Mouse (Mus musculus): ENCODE data around the gene Stt3b. TPM values are rescaled to one million over a fixed set of nuclear protein-coding genes. Genes with fewer than 3 reads are reported as not detected.

Gene Stt3b
- polyA plus RNA-seq, 1 experiment from 2014 or later, result 104 TPM

- no peak for ATAC-seq (ENCODE audit: low read depth)
- Histone ChIP-seq H3K4me1 (replicated peaks) (peaks cover 11% of the 10 kb centered on the region), H3K36me3 (no peaks in the 10 kb centered on the region)
Observed at GRCm38 (mm10) chr9:115313830-115314229, 3.6 kb upstream of the Stt3b start.

GRCm38 (mm10) chr9:115311223-115311520 is 951 bp upstream of the Stt3b start:
- WGBS, result 10% methylated on average over 5 of the region's 5 CpGs
- no peak for ATAC-seq (ENCODE audit: low read depth)
- Histone ChIP-seq H3K36me3 (no peaks in the 10 kb centered on the region), H3K4me1 (replicated peaks) (peaks cover 34% of the 10 kb centered on the region), H3K27me3 (no peaks in the 10 kb centered on the region), H3K27ac (replicated peaks) (peak overlapping the region; percentile 96), H3K4me3 (peak overlapping the region; percentile 99), H3K4me2 (peak overlapping the region; percentile 55), H3K9ac (peak overlapping the region; percentile 68), H3K9me3 (no peaks in the 10 kb centered on the region)

More at GRCm38 (mm10) chr9:115313830-115314229, 3.6 kb upstream of the Stt3b start:
- Histone ChIP-seq H3K27ac (replicated peaks) (no peak overlapping the region), H3K4me2 (no peak overlapping the region), H3K9me3 (peaks cover 12% of the 10 kb centered on the region), H3K4me3 (no peak overlapping the region), H3K9ac (no peak overlapping the region), H3K27me3 (no peaks in the 10 kb centered on the region)
- 87% methylated on average over 5 of the region's 5 CpGs for WGBS

GRCm38 (mm10) chr9:115309977-115310345 is 260 bp downstream of the Stt3b start:
- Histone ChIP-seq H3K9me3 (no peaks in the 10 kb centered on the region), H3K4me3 (peak overlapping the region; percentile 99), H3K27ac (replicated peaks) (peak overlapping the region; percentile 96), H3K27me3 (no peaks in the 10 kb centered on the region), H3K4me1 (replicated peaks) (peaks cover 44% of the 10 kb centered on the region), H3K36me3 (no peaks in the 10 kb centered on the region), H3K4me2 (peak overlapping the region; percentile 80), H3K9ac (peak overlapping the region; percentile 99)
- under 1% methylated on average over 42 of the region's 42 CpGs for WGBS
- ATAC-seq (ENCODE audit: low read depth), result no peak; the same call in 1 of the 2 replicates

- under 1% methylated on average over 65 of the region's 65 CpGs for whole genome bisulfite sequencing
Observed at GRCm38 (mm10) chr9:115309381-115309971, 745 bp downstream of the Stt3b start.

GRCm38 (mm10) chr9:115308941-115309380 is 1.3 kb downstream of the Stt3b start:
- no peak for ATAC-seq (ENCODE audit: low read depth)
- H3K4me3 ChIP-seq, result peak overlapping the region; percentile 99
- peak overlapping the region; percentile 80 for H3K4me2 ChIP-seq
- H3K27ac ChIP-seq (replicated peaks), result peak overlapping the region; percentile 96
- H3K9ac ChIP-seq, result peak overlapping the region; percentile 99
- no peaks in the 10 kb centered on the region for H3K9me3 ChIP-seq
- WGBS, result 0% methylated on average over 18 of the region's 18 CpGs
- H3K27me3 ChIP-seq, result no peaks in the 10 kb centered on the region
- H3K4me1 ChIP-seq (replicated peaks), result peaks cover 47% of the 10 kb centered on the region
- H3K36me3 ChIP-seq, result no peaks in the 10 kb centered on the region

More at GRCm38 (mm10) chr9:115309381-115309971, 745 bp downstream of the Stt3b start:
- Histone ChIP-seq H3K36me3 (no peaks in the 10 kb centered on the region), H3K4me1 (replicated peaks) (peaks cover 45% of the 10 kb centered on the region), H3K27me3 (no peaks in the 10 kb centered on the region), H3K4me2 (peak overlapping the region; percentile 80), H3K9me3 (no peaks in the 10 kb centered on the region), H3K4me3 (peak overlapping the region; percentile 99), H3K9ac (peak overlapping the region; percentile 99), H3K27ac (replicated peaks) (peak overlapping the region; percentile 96)
- peak; percentile 9; the same call in 1 of the 2 replicates for ATAC-seq (ENCODE audit: low read depth)

- ATAC-seq (ENCODE audit: low read depth), result no peak
- H3K4me1 ChIP-seq (replicated peaks), result peaks cover 52% of the 10 kb centered on the region
- H3K27ac ChIP-seq (replicated peaks), result no peak overlapping the region
- 21% methylated on average over 4 of the region's 4 CpGs for WGBS
- H3K4me2 ChIP-seq, result peak overlapping the region; percentile 80
- H3K4me3 ChIP-seq, result peak overlapping the region; percentile 99
- H3K9ac ChIP-seq, result peak overlapping the region; percentile 99
- H3K27me3 ChIP-seq, result no peaks in the 10 kb centered on the region
- no peaks in the 10 kb centered on the region for H3K36me3 ChIP-seq
- no peaks in the 10 kb centered on the region for H3K9me3 ChIP-seq
Observed at GRCm38 (mm10) chr9:115308401-115308800, 1.8 kb downstream of the Stt3b start.

- no peaks in the 10 kb centered on the region for H3K27me3 ChIP-seq
- H3K4me1 ChIP-seq (replicated peaks), result peaks cover 67% of the 10 kb centered on the region
- H3K36me3 ChIP-seq, result no peaks in the 10 kb centered on the region
- H3K4me3 ChIP-seq, result peak overlapping the region; percentile 99
- no peaks in the 10 kb centered on the region for H3K9me3 ChIP-seq
- peak overlapping the region; percentile 99 for H3K9ac ChIP-seq
- H3K4me2 ChIP-seq, result peak overlapping the region; percentile 80
- WGBS, result 41% methylated on average over 6 of the region's 6 CpGs
- ATAC-seq (ENCODE audit: low read depth), result no peak
- H3K27ac ChIP-seq (replicated peaks), result no peak overlapping the region
Observed at GRCm38 (mm10) chr9:115306202-115306601, 4.0 kb downstream of the Stt3b start.

- Histone ChIP-seq H3K4me1 (replicated peaks) (peaks cover 82% of the 10 kb centered on the region), H3K27ac (replicated peaks) (no peak overlapping the region)
- ATAC-seq (ENCODE audit: low read depth), result no peak
Observed at GRCm38 (mm10) chr9:115304149-115304548, 6.1 kb downstream of the Stt3b start.

GRCm38 (mm10) chr9:115301593-115301992 is 8.6 kb downstream of the Stt3b start:
- Histone ChIP-seq H3K9me3 (no peaks in the 10 kb centered on the region), H3K27me3 (no peaks in the 10 kb centered on the region), H3K4me1 (replicated peaks) (peaks cover 72% of the 10 kb centered on the region), H3K4me2 (no peak overlapping the region), H3K27ac (replicated peaks) (no peak overlapping the region), H3K9ac (no peak overlapping the region), H3K36me3 (no peaks in the 10 kb centered on the region), H3K4me3 (no peak overlapping the region)
- ATAC-seq (ENCODE audit: low read depth), result no peak
- 87% methylated on average over 7 of the region's 7 CpGs for WGBS

More at GRCm38 (mm10) chr9:115304149-115304548, 6.1 kb downstream of the Stt3b start:
- H3K4me2 ChIP-seq, result no peak overlapping the region
- no peak overlapping the region for H3K9ac ChIP-seq
- no peak overlapping the region for H3K4me3 ChIP-seq
- WGBS, result 88% methylated on average over 4 of the region's 4 CpGs
- no peaks in the 10 kb centered on the region for H3K9me3 ChIP-seq
- H3K36me3 ChIP-seq, result no peaks in the 10 kb centered on the region
- H3K27me3 ChIP-seq, result no peaks in the 10 kb centered on the region

GRCm38 (mm10) chr9:115301002-115301579 is 9.1 kb downstream of the Stt3b start:
- WGBS, result 94% methylated on average over 6 of the region's 6 CpGs
- no peak overlapping the region for H3K9ac ChIP-seq
- ATAC-seq (ENCODE audit: low read depth), result no peak
- H3K4me1 ChIP-seq (replicated peaks), result peaks cover 72% of the 10 kb centered on the region
- H3K27ac ChIP-seq (replicated peaks), result no peak overlapping the region
- no peak overlapping the region for H3K4me2 ChIP-seq
- no peaks in the 10 kb centered on the region for H3K9me3 ChIP-seq
- no peaks in the 10 kb centered on the region for H3K36me3 ChIP-seq
- no peaks in the 10 kb centered on the region for H3K27me3 ChIP-seq
- no peak overlapping the region for H3K4me3 ChIP-seq

- Histone ChIP-seq H3K4me1 (replicated peaks) (peaks cover 68% of the 10 kb centered on the region), H3K4me2 (no peak overlapping the region), H3K9me3 (no peaks in the 10 kb centered on the region), H3K9ac (no peak overlapping the region), H3K27ac (replicated peaks) (no peak overlapping the region), H3K27me3 (no peaks in the 10 kb centered on the region), H3K36me3 (no peaks in the 10 kb centered on the region), H3K4me3 (no peak overlapping the region)
- 76% methylated on average over 7 of the region's 7 CpGs for WGBS
- no peak for ATAC-seq (ENCODE audit: low read depth)
Observed at GRCm38 (mm10) chr9:115296738-115297137, 13.5 kb downstream of the Stt3b start.

GRCm38 (mm10) chr9:115293920-115294594 is 16.2 kb downstream of the Stt3b start:
- no peak for ATAC-seq (ENCODE audit: low read depth)
- 61% methylated on average over 10 of the region's 10 CpGs for WGBS
- H3K9ac ChIP-seq, result no peak overlapping the region

More at GRCm38 (mm10) chr9:115293920-115294594, 16.2 kb downstream of the Stt3b start:
- Histone ChIP-seq H3K4me3 (no peak overlapping the region), H3K4me1 (replicated peaks) (peaks cover 56% of the 10 kb centered on the region), H3K27ac (replicated peaks) (peak overlapping the region; percentile 49; the same call in 1 of the 2 replicates), H3K9me3 (no peaks in the 10 kb centered on the region), H3K36me3 (no peaks in the 10 kb centered on the region), H3K27me3 (no peaks in the 10 kb centered on the region), H3K4me2 (no peak overlapping the region)

All from neural tube, embryonic 13.5 days (tissue).